Mouse (Mus musculus) heart, adult 2 months (tissue): ENCODE results near the gene Gm10553.
"Not testable (repeated sequence)": the region's sequence is repeated elsewhere in the genome, so short reads cannot be mapped to it uniquely, and the experiment has no call there.

Experiments
- CTCF ChIP-seq: fragments of 200-600 bp; IDR thresholded peaks from 2 replicates; pipeline ENCODE4 v1.8.1; 2022; ENCODE audit warnings: antibody characterized with exemption, mild to moderate bottlenecking, moderate library complexity
- EP300 ChIP-seq: fragments of 200-500 bp; IDR thresholded peaks from 2 replicates; pipeline ENCODE4 v1.6.1; 2011; ENCODE audit warnings: low read depth, low read length, control low read depth; ENCODE audit not compliant: insufficient read depth
- POLR2A ChIP-seq: fragments of 200-500 bp; IDR thresholded peaks from 2 replicates; pipeline ENCODE4 v1.6.1; 2011; ENCODE audit warnings: mild to moderate bottlenecking, low read depth, low read length, control low read depth; ENCODE audit not compliant: insufficient read depth

DNA sequence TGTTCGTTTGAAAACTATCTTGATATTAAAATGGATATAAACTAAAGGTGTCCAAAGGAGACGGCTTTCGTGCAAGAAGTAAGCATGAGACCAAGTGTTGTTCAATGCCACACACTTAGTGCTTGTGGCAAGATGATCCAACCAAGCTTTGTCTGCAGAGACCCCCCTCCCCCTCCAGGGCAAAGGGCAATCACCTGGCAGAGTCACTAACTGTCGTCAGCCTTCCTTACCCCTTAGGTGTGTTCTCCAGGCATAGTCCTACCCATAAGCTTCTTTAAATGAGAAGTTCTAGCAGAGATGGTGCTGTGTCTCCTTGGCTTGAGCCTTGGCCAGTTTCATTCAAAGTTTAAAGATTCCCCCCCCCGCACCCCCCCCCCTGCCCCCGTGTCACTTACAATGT is 17.6 kb downstream of the Gm10553 start:
- not testable (repeated sequence) for TF ChIP-seq CTCF, POLR2A, EP300
